Mouse (Mus musculus) midbrain, embryonic 16.5 days (tissue): ENCODE measurements at regions not wholly inside any gene's neighbourhood (a gene's known extent, or its start where the extent isn't known, plus 50 kb on each side); places are given as distances from the start of the nearest gene placed in this dataset.
A peak's percentile ranks its signal among the peaks of the same experiment; 100 is the strongest.
"Not testable (repeated sequence)": the region's sequence is repeated elsewhere in the genome, so short reads cannot be mapped to it uniquely, and the experiment has no call there.

Experiments used
- ATAC-seq: fragments of 200-750 bp; cut with Nextera tagmentation; 2 replicates; pipeline ENCODE4 v1.8.0; 2017; ENCODE audit warnings: moderate TSS enrichment
- H3K27ac ChIP-seq: fragments of 300-500 bp; sonication (generic); 2 replicates; pipeline ENCODE4 v1.5.1; 2014; ENCODE audit warnings: mild to moderate bottlenecking, low read length, mixed read lengths
- H3K27me3 ChIP-seq: fragments of 300-500 bp; sonication (generic); 2 replicates; pipeline ENCODE4 v1.6.1; 2014; ENCODE audit warnings: low read depth, low read length, mixed read lengths; ENCODE audit not compliant: control insufficient read depth, insufficient read depth
- H3K36me3 ChIP-seq: fragments of 300-500 bp; sonication (generic); 2 replicates; pipeline ENCODE4 v1.6.1; 2014; ENCODE audit warnings: mild to moderate bottlenecking, low read length, moderate library complexity, mixed read lengths; ENCODE audit not compliant: control insufficient read depth, insufficient read depth
- H3K4me1 ChIP-seq: fragments of 300-500 bp; sonication (generic); 2 replicates; pipeline ENCODE4 v1.6.1; 2014; ENCODE audit warnings: mild to moderate bottlenecking, low read length, mixed read lengths; ENCODE audit not compliant: control insufficient read depth, insufficient read depth
- H3K4me2 ChIP-seq: fragments of 300-500 bp; sonication (generic); 2 replicates; pipeline ENCODE4 v1.6.1; 2014; ENCODE audit warnings: mild to moderate bottlenecking, low read length, mixed read lengths
- H3K4me3 ChIP-seq: fragments of 300-500 bp; sonication (generic); 2 replicates; pipeline ENCODE4 v1.5.1; 2014; ENCODE audit warnings: low read depth, mild to moderate bottlenecking, low read length, moderate library complexity, mixed read lengths
- H3K9ac ChIP-seq: fragments of 300-500 bp; sonication (generic); 2 replicates; pipeline ENCODE4 v1.6.1; 2014; ENCODE audit warnings: low read depth, low read length, mixed read lengths
- H3K9me3 ChIP-seq: fragments of 300-500 bp; sonication (generic); replicated peaks from 2 replicates; pipeline ENCODE4 v1.6.1; 2014; ENCODE audit warnings: mild to moderate bottlenecking, low read length, mixed read lengths; ENCODE audit not compliant: control insufficient read depth, poor library complexity, severe bottlenecking
- WGBS: fragments of 180-500 bp; shearing (Covaris S2); extraction: QIAGEN DNeasy Blood & Tissue Kit; methylation state at CpG from one replicate; pipeline ENCODE4 v1.1.7; 2014; 5-methylcytosine and 5-hydroxymethylcytosine counted together

DNA sequence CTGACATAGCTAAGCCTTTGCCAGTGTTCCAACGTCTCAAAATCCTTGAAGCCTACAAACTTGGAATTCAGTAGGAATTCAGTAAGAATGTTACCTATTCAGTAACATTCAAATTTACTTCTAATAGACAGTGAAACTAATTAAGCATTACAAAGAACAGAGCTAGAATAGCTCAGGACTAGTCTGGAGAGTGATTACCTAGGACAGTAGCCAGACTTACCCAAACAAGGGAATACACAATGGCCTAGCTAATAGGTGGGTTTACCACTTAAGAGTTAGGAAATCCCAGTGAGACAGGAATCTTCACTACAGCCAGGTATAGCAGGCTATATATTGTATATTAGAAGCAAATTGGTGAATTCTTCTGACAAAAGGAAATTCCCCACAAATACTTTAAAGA is 182.4 kb downstream of the Rab10 start:
- H3K4me3 ChIP-seq, H3K36me3 ChIP-seq, ATAC-seq, H3K4me1 ChIP-seq, H3K9ac ChIP-seq, H3K27me3 ChIP-seq, H3K27ac ChIP-seq, H3K9me3 ChIP-seq, H3K4me2 ChIP-seq: not testable (repeated sequence)
- 68% methylated on average over 1 of the region's 1 CpGs for WGBS

- no peak overlapping the region for H3K27ac ChIP-seq
- no peaks in the 10 kb centered on the region for H3K27me3 ChIP-seq
- no peak for ATAC-seq
- H3K9ac ChIP-seq: no peak overlapping the region
- no peaks in the 10 kb centered on the region for H3K36me3 ChIP-seq
- no peaks in the 10 kb centered on the region for H3K4me1 ChIP-seq
- no peak overlapping the region for H3K4me3 ChIP-seq
- no peaks in the 10 kb centered on the region for H3K9me3 ChIP-seq
- H3K4me2 ChIP-seq: no peak overlapping the region
- 60% methylated on average over 1 of the region's 1 CpGs for WGBS
These were observed 185.7 kb downstream of the Rab10 start for GRCm38 (mm10) chr12:3124036-3124435.

DNA sequence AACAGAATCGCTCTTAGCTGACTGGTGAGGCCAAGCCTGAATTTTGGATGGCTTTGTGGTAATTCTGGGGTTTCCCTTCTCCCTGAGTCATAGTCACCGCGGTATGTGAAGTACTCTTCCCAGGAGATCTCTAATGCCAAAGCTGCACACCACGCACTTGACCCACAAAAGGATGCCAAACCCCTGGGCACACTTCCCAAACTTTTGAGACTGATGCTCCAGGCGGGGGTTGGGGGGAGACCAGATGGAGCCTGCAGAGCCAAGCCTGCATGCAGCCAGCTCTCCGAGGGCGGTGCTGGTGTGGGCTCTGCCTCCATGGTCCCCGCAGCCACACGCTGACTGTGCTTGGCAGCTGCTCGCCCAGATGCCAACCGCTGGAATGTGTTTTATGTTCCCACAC is 199.2 kb downstream of the Rab10 start:
- H3K27ac ChIP-seq, H3K27me3 ChIP-seq, H3K4me2 ChIP-seq, ATAC-seq, H3K9ac ChIP-seq, H3K9me3 ChIP-seq, H3K36me3 ChIP-seq, H3K4me3 ChIP-seq, H3K4me1 ChIP-seq: not testable (repeated sequence)
- 74% methylated on average over 11 of the region's 11 CpGs for WGBS

DNA sequence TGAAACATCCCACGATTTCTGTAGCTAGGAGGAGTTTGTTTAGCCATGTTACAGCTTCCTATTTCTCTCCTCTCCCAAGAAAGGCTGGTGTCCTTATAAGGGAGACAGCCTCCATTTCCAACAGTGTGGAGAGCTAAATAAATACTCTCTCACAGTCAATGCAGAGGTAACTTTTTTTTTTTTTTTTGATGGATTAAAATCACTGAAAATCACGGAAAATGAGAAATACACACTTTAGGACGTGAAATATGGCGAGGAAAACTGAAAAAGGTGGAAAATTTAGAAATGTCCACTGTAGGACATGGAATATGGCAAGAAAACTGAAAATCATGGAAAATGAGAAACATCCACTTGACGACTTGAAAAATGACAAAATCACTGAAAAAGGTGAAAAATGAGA is 200.1 kb downstream of the Rab10 start:
- H3K4me3 ChIP-seq: not testable (repeated sequence)

GRCm38 (mm10) chr12:3101963-3102362 is 207.8 kb downstream of the Rab10 start:
- not testable (repeated sequence) for H3K9me3 ChIP-seq, ATAC-seq, H3K4me2 ChIP-seq, H3K4me3 ChIP-seq, H3K27me3 ChIP-seq, H3K4me1 ChIP-seq, H3K9ac ChIP-seq, H3K36me3 ChIP-seq, H3K27ac ChIP-seq
- WGBS: 42% methylated on average over 5 of the region's 5 CpGs

More for the DNA sequence above, 200.1 kb downstream of the Rab10 start:
- not testable (repeated sequence) for H3K9ac ChIP-seq, H3K27me3 ChIP-seq, H3K4me1 ChIP-seq, H3K4me2 ChIP-seq, H3K9me3 ChIP-seq, H3K27ac ChIP-seq, ATAC-seq, H3K36me3 ChIP-seq
- WGBS: 84% methylated on average over 5 of the region's 5 CpGs

DNA sequence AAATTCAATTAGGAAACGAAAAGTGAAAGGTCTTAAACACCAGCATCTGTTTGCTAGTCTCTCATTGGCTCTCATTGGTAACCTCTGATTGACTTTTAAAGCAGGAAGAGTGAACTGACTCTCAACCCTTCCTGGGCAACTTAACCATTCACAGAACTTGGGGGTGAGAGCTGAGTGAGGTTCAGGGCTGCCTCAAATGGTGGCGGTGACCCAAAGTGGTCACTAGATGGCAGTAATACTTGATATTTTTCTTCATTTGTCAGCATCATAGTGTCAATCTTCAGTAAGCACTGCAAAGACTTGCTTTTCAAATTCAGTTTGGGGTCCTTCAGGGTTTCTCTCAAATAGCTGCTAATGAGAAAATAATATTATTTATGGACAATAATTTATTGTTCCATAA is 211.6 kb downstream of the Rab10 start:
- peak; percentile 56; the same call in 1 of the 2 replicates for ATAC-seq
- H3K4me1 ChIP-seq, H3K4me3 ChIP-seq, H3K27ac ChIP-seq, H3K36me3 ChIP-seq, H3K4me2 ChIP-seq, H3K9me3 ChIP-seq, H3K27me3 ChIP-seq, H3K9ac ChIP-seq: not testable (repeated sequence)
- 35% methylated on average over 2 of the region's 2 CpGs for WGBS

- Histone ChIP-seq H3K27me3 (no peaks in the 10 kb centered on the region), H3K4me1 (no peaks in the 10 kb centered on the region), H3K9ac (no peak overlapping the region), H3K36me3 (no peaks in the 10 kb centered on the region), H3K4me2 (no peak overlapping the region), H3K27ac (no peak overlapping the region), H3K4me3 (no peak overlapping the region), H3K9me3 (no peaks in the 10 kb centered on the region)
- WGBS: 96% methylated on average over 5 of the region's 5 CpGs
- ATAC-seq: no peak
These were observed 215.3 kb downstream of the Rab10 start for GRCm38 (mm10) chr12:3094509-3094908.

DNA sequence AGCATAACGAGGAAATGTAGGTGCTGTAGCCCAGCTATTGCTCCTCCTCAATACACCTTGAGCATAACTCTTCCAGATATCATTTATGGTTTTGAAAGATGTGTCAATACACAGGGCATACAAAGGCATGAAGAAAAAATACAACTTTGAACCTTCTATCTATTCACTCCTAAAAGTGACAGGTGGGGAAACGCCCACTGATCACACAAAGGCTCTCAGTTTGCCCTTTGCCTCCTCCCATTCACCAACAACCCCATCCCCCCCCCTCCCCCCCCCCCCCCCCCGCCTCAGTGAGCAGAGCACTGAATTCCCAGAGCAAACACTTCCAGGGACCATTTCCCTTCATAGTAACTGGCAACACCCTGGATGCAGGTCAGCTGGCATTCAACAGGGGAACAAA is 216.8 kb downstream of the Rab10 start:
- not testable (repeated sequence) for H3K36me3 ChIP-seq, H3K9ac ChIP-seq, H3K4me3 ChIP-seq, H3K4me1 ChIP-seq, H3K4me2 ChIP-seq, H3K27me3 ChIP-seq, H3K9me3 ChIP-seq, H3K27ac ChIP-seq, ATAC-seq
- 73% methylated on average over 2 of the region's 3 CpGs for WGBS

GRCm38 (mm10) chr12:3049546-3049945 is 260.2 kb downstream of the Rab10 start:
- 75% methylated on average over 5 of the region's 5 CpGs for WGBS
- H3K4me2 ChIP-seq, H3K27me3 ChIP-seq, H3K4me3 ChIP-seq, H3K36me3 ChIP-seq, H3K4me1 ChIP-seq, H3K9ac ChIP-seq, H3K27ac ChIP-seq, H3K9me3 ChIP-seq, ATAC-seq: not testable (repeated sequence)

DNA sequence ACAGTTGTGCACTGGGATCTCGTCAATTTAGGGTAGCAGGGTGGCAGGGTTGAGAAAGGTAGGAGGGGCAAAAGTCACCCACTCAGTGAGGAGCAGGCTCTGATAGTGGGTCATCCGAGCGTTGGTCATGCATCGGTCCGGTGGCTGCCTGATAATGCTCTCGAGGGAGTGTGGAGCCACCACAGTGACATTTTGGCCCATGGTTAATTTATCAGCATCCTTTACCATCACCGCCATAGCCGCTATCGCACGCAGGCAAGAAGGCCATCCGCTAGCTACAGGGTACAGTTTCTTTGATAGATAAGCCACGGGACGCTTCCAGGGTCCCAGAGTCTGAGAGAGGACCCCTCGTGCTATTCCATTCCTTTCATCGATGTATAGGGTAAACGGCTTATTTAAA is 291.3 kb downstream of the Rab10 start:
- WGBS: 88% methylated on average over 16 of the region's 16 CpGs
- H3K4me2 ChIP-seq: not testable (repeated sequence)

More for the DNA sequence above, 291.3 kb downstream of the Rab10 start:
- H3K4me3 ChIP-seq, H3K4me1 ChIP-seq, H3K9ac ChIP-seq, ATAC-seq, H3K9me3 ChIP-seq, H3K36me3 ChIP-seq, H3K27me3 ChIP-seq, H3K27ac ChIP-seq: not testable (repeated sequence)
